Mouse (Mus musculus) heart, embryonic 12.5 days (tissue): Measurements from ENCODE around the gene Eps15. TPM values are rescaled to one million over a fixed set of nuclear protein-coding genes. Genes with fewer than 3 reads are reported as not detected.

Source experiments
- ATAC-seq: fragments of 200-750 bp; cut with Nextera tagmentation; 2 replicates; pipeline ENCODE4 v1.8.0; 2017; ENCODE audit warnings: moderate TSS enrichment, moderate library complexity; ENCODE audit not compliant: insufficient number of reproducible peaks, low FRiP score
- H3K27ac ChIP-seq: fragments of 300-500 bp; sonication (generic); 2 replicates; pipeline ENCODE4 v1.5.1; 2016; ENCODE audit warnings: mild to moderate bottlenecking, moderate library complexity; ENCODE audit not compliant: poor library complexity, severe bottlenecking
- H3K27me3 ChIP-seq: fragments of 300-500 bp; sonication (generic); replicated peaks from 2 replicates; pipeline ENCODE4 v1.6.1; 2016; ENCODE audit warnings: mild to moderate bottlenecking, moderate library complexity
- H3K36me3 ChIP-seq: fragments of 300-500 bp; sonication (generic); 2 replicates; pipeline ENCODE4 v1.6.1; 2016; ENCODE audit warnings: mild to moderate bottlenecking, moderate library complexity
- H3K4me1 ChIP-seq: fragments of 300-500 bp; sonication (generic); replicated peaks from 2 replicates; pipeline ENCODE4 v1.6.1; 2016; ENCODE audit warnings: mild to moderate bottlenecking
- H3K4me2 ChIP-seq: fragments of 300-500 bp; sonication (generic); 2 replicates; pipeline ENCODE4 v1.6.1; 2016; ENCODE audit warnings: mild to moderate bottlenecking, moderate library complexity
- H3K4me3 ChIP-seq: fragments of 300-500 bp; sonication (generic); 2 replicates; pipeline ENCODE4 v1.5.1; 2016; ENCODE audit warnings: mild to moderate bottlenecking
- H3K9ac ChIP-seq: fragments of 300-500 bp; sonication (generic); 2 replicates; pipeline ENCODE4 v1.6.1; 2016; ENCODE audit warnings: mild to moderate bottlenecking, moderate library complexity
- H3K9me3 ChIP-seq: fragments of 300-500 bp; sonication (generic); replicated peaks from 2 replicates; pipeline ENCODE4 v1.6.1; 2016; ENCODE audit warnings: mild to moderate bottlenecking, moderate library complexity
- WGBS: fragments of 180-500 bp; shearing (Covaris S2); methylation state at CpG from one replicate; pipeline ENCODE4 v1.1.7; 2016; 5-methylcytosine and 5-hydroxymethylcytosine counted together
- polyA plus RNA-seq: library from polyadenylated mRNA; unstranded; fragments of >200 nt; fragmentation: Nextera tagmentation; extraction: Ambion mirVana; gene quantifications from 2 replicates; pipeline ENCODE4 v1.2.1, GENCODE M21; 2016

Eps15 gene
- polyA plus RNA-seq, 1 experiment from 2014 or later: 44.4 TPM

- Histone ChIP-seq H3K27me3 (no peaks in the 10 kb centered on the region), H3K4me1 (peaks cover 12% of the 10 kb centered on the region; the same call in 1 of the 2 replicates), H3K27ac (no peak overlapping the region), H3K9ac (no peak overlapping the region), H3K4me2 (no peak overlapping the region), H3K9me3 (no peaks in the 10 kb centered on the region), H3K4me3 (no peak overlapping the region), H3K36me3 (no peaks in the 10 kb centered on the region)
- WGBS: 84% methylated on average over 4 of the region's 4 CpGs
- no peak for ATAC-seq
Measured at GRCm38 (mm10) chr4:109252199-109252598, 27.9 kb upstream of the Eps15 start.

- no peak for ATAC-seq
- Histone ChIP-seq H3K9me3 (no peaks in the 10 kb centered on the region), H3K27ac (0 out of 2 replicates have a peak overlapping the region, but pooled peaks have one; percentile 20), H3K4me3 (no peak overlapping the region), H3K36me3 (no peaks in the 10 kb centered on the region), H3K27me3 (no peaks in the 10 kb centered on the region), H3K4me2 (no peak overlapping the region), H3K4me1 (peaks cover 12% of the 10 kb centered on the region; the same call in 1 of the 2 replicates), H3K9ac (no peak overlapping the region)
- WGBS: 59% methylated on average over 11 of the region's 11 CpGs
Measured at GRCm38 (mm10) chr4:109253664-109254151, 26.4 kb upstream of the Eps15 start.

- H3K4me2 ChIP-seq: no peak overlapping the region
- no peaks in the 10 kb centered on the region for H3K36me3 ChIP-seq
- H3K27ac ChIP-seq: no peak overlapping the region
- 47% methylated on average over 5 of the region's 5 CpGs for WGBS
- peaks cover 12% of the 10 kb centered on the region; the same call in 1 of the 2 replicates for H3K4me1 ChIP-seq
- no peaks in the 10 kb centered on the region for H3K9me3 ChIP-seq
- H3K9ac ChIP-seq: no peak overlapping the region
- no peaks in the 10 kb centered on the region for H3K27me3 ChIP-seq
- no peak for ATAC-seq
- H3K4me3 ChIP-seq: no peak overlapping the region
Measured at GRCm38 (mm10) chr4:109254511-109254910, 25.6 kb upstream of the Eps15 start.

GRCm38 (mm10) chr4:109255321-109255720 is 24.7 kb upstream of the Eps15 start:
- H3K27ac ChIP-seq: no peak overlapping the region
- no peaks in the 10 kb centered on the region for H3K9me3 ChIP-seq
- H3K9ac ChIP-seq: no peak overlapping the region
- ATAC-seq: no peak
- WGBS: 51% methylated on average over 2 of the region's 2 CpGs
- peaks cover 12% of the 10 kb centered on the region; the same call in 1 of the 2 replicates for H3K4me1 ChIP-seq
- H3K4me2 ChIP-seq: no peak overlapping the region
- no peaks in the 10 kb centered on the region for H3K36me3 ChIP-seq
- no peak overlapping the region for H3K4me3 ChIP-seq
- H3K27me3 ChIP-seq: no peaks in the 10 kb centered on the region

- H3K4me2 ChIP-seq: no peak overlapping the region
- no peak for ATAC-seq
- H3K9ac ChIP-seq: no peak overlapping the region
- no peaks in the 10 kb centered on the region for H3K9me3 ChIP-seq
- H3K4me1 ChIP-seq: peaks cover 12% of the 10 kb centered on the region; the same call in 1 of the 2 replicates
- H3K27ac ChIP-seq: no peak overlapping the region
- H3K27me3 ChIP-seq: no peaks in the 10 kb centered on the region
- WGBS: 69% methylated on average over 11 of the region's 11 CpGs
- no peaks in the 10 kb centered on the region for H3K36me3 ChIP-seq
- H3K4me3 ChIP-seq: no peak overlapping the region
Measured at GRCm38 (mm10) chr4:109255727-109256417, 24.2 kb upstream of the Eps15 start.

- 89% methylated on average over 6 of the region's 6 CpGs for WGBS
- no peak for ATAC-seq
Measured at GRCm38 (mm10) chr4:109256791-109257190, 23.3 kb upstream of the Eps15 start.

GRCm38 (mm10) chr4:109257639-109258038 is 22.4 kb upstream of the Eps15 start:
- H3K4me1 ChIP-seq: peaks cover 12% of the 10 kb centered on the region; the same call in 1 of the 2 replicates
- no peak overlapping the region for H3K4me2 ChIP-seq
- ATAC-seq: no peak
- H3K27ac ChIP-seq: no peak overlapping the region
- H3K9me3 ChIP-seq: no peaks in the 10 kb centered on the region
- H3K36me3 ChIP-seq: no peaks in the 10 kb centered on the region
- no peak overlapping the region for H3K9ac ChIP-seq
- no peak overlapping the region for H3K4me3 ChIP-seq
- no peaks in the 10 kb centered on the region for H3K27me3 ChIP-seq

More at GRCm38 (mm10) chr4:109256791-109257190, 23.3 kb upstream of the Eps15 start:
- no peaks in the 10 kb centered on the region for H3K9me3 ChIP-seq
- no peak overlapping the region for H3K27ac ChIP-seq
- no peaks in the 10 kb centered on the region for H3K27me3 ChIP-seq
- H3K4me1 ChIP-seq: peaks cover 12% of the 10 kb centered on the region; the same call in 1 of the 2 replicates
- no peaks in the 10 kb centered on the region for H3K36me3 ChIP-seq
- H3K9ac ChIP-seq: no peak overlapping the region
- no peak overlapping the region for H3K4me2 ChIP-seq
- no peak overlapping the region for H3K4me3 ChIP-seq

- no peaks in the 10 kb centered on the region for H3K9me3 ChIP-seq
- no peak overlapping the region for H3K27ac ChIP-seq
- no peak for ATAC-seq
- WGBS: 42% methylated on average over 6 of the region's 6 CpGs
- no peak overlapping the region for H3K4me3 ChIP-seq
- H3K4me2 ChIP-seq: no peak overlapping the region
- H3K36me3 ChIP-seq: no peaks in the 10 kb centered on the region
- no peaks in the 10 kb centered on the region for H3K27me3 ChIP-seq
- no peaks in the 10 kb centered on the region for H3K4me1 ChIP-seq
- H3K9ac ChIP-seq: no peak overlapping the region
Measured at GRCm38 (mm10) chr4:109262068-109262467, 18.0 kb upstream of the Eps15 start.

- H3K36me3 ChIP-seq: no peaks in the 10 kb centered on the region
- H3K27ac ChIP-seq: no peak overlapping the region
- no peaks in the 10 kb centered on the region for H3K4me1 ChIP-seq
- H3K9ac ChIP-seq: no peak overlapping the region
- 81% methylated on average over 3 of the region's 3 CpGs for WGBS
- H3K9me3 ChIP-seq: no peaks in the 10 kb centered on the region
- no peak overlapping the region for H3K4me2 ChIP-seq
- H3K4me3 ChIP-seq: no peak overlapping the region
- no peak for ATAC-seq
- no peaks in the 10 kb centered on the region for H3K27me3 ChIP-seq
Measured at GRCm38 (mm10) chr4:109266056-109266455, 14.0 kb upstream of the Eps15 start.

GRCm38 (mm10) chr4:109266744-109267143 is 13.3 kb upstream of the Eps15 start:
- WGBS: 79% methylated on average over 2 of the region's 2 CpGs
- Histone ChIP-seq H3K4me2 (no peak overlapping the region), H3K27ac (no peak overlapping the region), H3K27me3 (no peaks in the 10 kb centered on the region), H3K9me3 (no peaks in the 10 kb centered on the region), H3K36me3 (no peaks in the 10 kb centered on the region), H3K4me1 (no peaks in the 10 kb centered on the region), H3K4me3 (no peak overlapping the region), H3K9ac (no peak overlapping the region)
- no peak for ATAC-seq

GRCm38 (mm10) chr4:109267452-109267851 is 12.6 kb upstream of the Eps15 start:
- Histone ChIP-seq H3K4me2 (no peak overlapping the region), H3K27ac (no peak overlapping the region), H3K27me3 (no peaks in the 10 kb centered on the region), H3K4me1 (no peaks in the 10 kb centered on the region), H3K9me3 (no peaks in the 10 kb centered on the region), H3K4me3 (no peak overlapping the region), H3K36me3 (no peaks in the 10 kb centered on the region), H3K9ac (no peak overlapping the region)
- WGBS: 85% methylated on average over 3 of the region's 3 CpGs
- ATAC-seq: no peak

GRCm38 (mm10) chr4:109268903-109269302 is 11.2 kb upstream of the Eps15 start:
- WGBS: 81% methylated on average over 3 of the region's 3 CpGs
- no peak overlapping the region for H3K4me2 ChIP-seq
- no peak overlapping the region for H3K27ac ChIP-seq

More at GRCm38 (mm10) chr4:109268903-109269302, 11.2 kb upstream of the Eps15 start:
- H3K9ac ChIP-seq: no peak overlapping the region
- no peaks in the 10 kb centered on the region for H3K27me3 ChIP-seq
- H3K4me1 ChIP-seq: no peaks in the 10 kb centered on the region
- no peak overlapping the region for H3K4me3 ChIP-seq
- no peaks in the 10 kb centered on the region for H3K9me3 ChIP-seq
- no peak for ATAC-seq
- no peaks in the 10 kb centered on the region for H3K36me3 ChIP-seq
